Mouse (Mus musculus): ENCODE measurements around the gene Cog4.

DNA sequence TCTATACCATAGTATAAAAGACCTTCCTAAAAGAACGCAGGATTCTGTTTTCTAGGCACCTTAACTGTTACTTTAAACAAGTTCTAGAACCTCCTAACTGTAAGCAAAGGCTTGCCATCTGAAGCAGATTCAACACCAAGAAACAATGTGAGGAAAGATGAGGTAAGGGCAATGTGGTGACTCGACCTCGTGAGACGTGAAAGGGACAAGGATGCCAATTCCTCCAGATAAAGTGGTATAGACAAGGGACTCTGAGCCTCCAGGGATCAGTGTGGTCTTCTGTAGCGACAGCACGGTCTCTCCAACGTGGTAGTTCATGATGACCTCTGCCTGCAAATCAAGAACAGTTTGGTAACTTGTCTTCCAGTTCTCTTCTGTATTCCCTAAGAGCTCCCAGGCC is 34.6 kb upstream of the Cog4 start:
- no peak for TF ChIP-seq CTCF (IDR thresholded peaks at IDR 0.05)
- TF ChIP-seq EP300 (IDR thresholded peaks at IDR 0.05; ENCODE audit: insufficient read depth, low read depth, low read length), result no peak
- TF ChIP-seq POLR2A (IDR thresholded peaks at IDR 0.05; ENCODE audit: insufficient read depth, low read depth, low read length), result no peak
